Mouse (Mus musculus) hindbrain, embryonic 10.5 days (tissue): ENCODE measurements around the gene Cacna1e. TPM values are rescaled to one million over a fixed set of nuclear protein-coding genes. Genes with fewer than 3 reads are reported as not detected.

Experiments used
- DNase-seq: peaks from one replicate; pipeline ENCODE4 v3.0.0-alpha.2; 2017; ENCODE audit warnings: low spot score
- H3K27ac ChIP-seq: fragments of 300-500 bp; sonication (generic); 2 replicates; pipeline ENCODE4 v1.5.1; 2016; ENCODE audit warnings: mild to moderate bottlenecking, moderate library complexity
- H3K27me3 ChIP-seq: fragments of 300-500 bp; sonication (generic); 2 replicates; pipeline ENCODE4 v1.6.1; 2016; ENCODE audit warnings: mild to moderate bottlenecking; ENCODE audit not compliant: poor library complexity, insufficient read depth, severe bottlenecking
- H3K36me3 ChIP-seq: fragments of 300-500 bp; sonication (generic); 2 replicates; pipeline ENCODE4 v1.6.1; 2016; ENCODE audit warnings: mild to moderate bottlenecking, moderate library complexity
- H3K4me1 ChIP-seq: fragments of 300-500 bp; sonication (generic); replicated peaks from 2 replicates; pipeline ENCODE4 v1.6.1; 2016; ENCODE audit warnings: mild to moderate bottlenecking
- H3K4me3 ChIP-seq: fragments of 300-500 bp; sonication (generic); 2 replicates; pipeline ENCODE4 v1.5.1; 2016; ENCODE audit warnings: mild to moderate bottlenecking, moderate library complexity
- H3K9me3 ChIP-seq: fragments of 300-500 bp; sonication (generic); 2 replicates; pipeline ENCODE4 v1.6.1; 2016; ENCODE audit warnings: mild to moderate bottlenecking, moderate library complexity
- WGBS: fragments of 180-500 bp; shearing (Covaris S2); methylation state at CpG from one replicate; pipeline ENCODE4 v1.1.7; 2016; 5-methylcytosine and 5-hydroxymethylcytosine counted together
- polyA plus RNA-seq: library from polyadenylated mRNA; unstranded; fragments of >200 nt; fragmentation: Nextera tagmentation; extraction: Ambion mirVana; gene quantifications from 2 replicates; pipeline ENCODE4 v1.2.1, GENCODE M21; 2016

Cacna1e gene
- polyA plus RNA-seq, 1 experiment from 2014 or later: 1.8 TPM

DNA sequence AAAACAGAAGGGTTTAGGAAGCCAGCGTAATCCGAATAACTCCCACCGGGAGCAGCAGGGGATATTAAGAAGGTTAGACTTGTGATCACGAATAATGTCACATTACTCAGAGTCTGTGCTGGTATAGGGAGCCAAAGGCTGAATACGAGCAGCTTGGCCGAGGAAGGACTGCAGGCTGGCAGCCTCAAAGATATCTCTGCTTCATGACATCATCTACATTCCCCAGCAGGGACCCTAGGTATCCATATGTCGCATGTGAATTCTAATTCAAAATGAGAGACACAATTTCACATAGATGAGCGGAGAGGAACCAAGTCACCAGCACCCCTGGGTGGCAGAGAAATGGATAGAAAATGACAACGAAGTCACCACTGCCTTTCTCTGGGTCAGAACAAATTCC, 22.9 kb downstream of the Cacna1e start:
- no peak overlapping the region for H3K4me3 ChIP-seq
- H3K27ac ChIP-seq: no peak overlapping the region
- no peaks in the 10 kb centered on the region for H3K36me3 ChIP-seq
- H3K27me3 ChIP-seq: no peaks in the 10 kb centered on the region
- no peaks in the 10 kb centered on the region for H3K9me3 ChIP-seq
- no peak for DNase-seq
- WGBS: 85% methylated on average over 9 of the region's 9 CpGs
- H3K4me1 ChIP-seq: no peaks in the 10 kb centered on the region

- Histone ChIP-seq H3K27me3 (no peaks in the 10 kb centered on the region), H3K4me1 (peaks cover 14% of the 10 kb centered on the region), H3K9me3 (no peaks in the 10 kb centered on the region), H3K27ac (no peak overlapping the region), H3K4me3 (no peak overlapping the region), H3K36me3 (no peaks in the 10 kb centered on the region)
- no peak for DNase-seq
- WGBS: 89% methylated on average over 3 of the region's 3 CpGs
These were observed 29.7 kb downstream of the Cacna1e start for GRCm38 (mm10) chr1:154854564-154854963.

- 77% methylated on average over 6 of the region's 6 CpGs for WGBS
- Histone ChIP-seq H3K27ac (no peak overlapping the region), H3K9me3 (no peaks in the 10 kb centered on the region), H3K36me3 (no peaks in the 10 kb centered on the region), H3K4me1 (peaks cover 17% of the 10 kb centered on the region), H3K27me3 (no peaks in the 10 kb centered on the region), H3K4me3 (no peak overlapping the region)
- DNase-seq: no peak
These were observed 33.6 kb downstream of the Cacna1e start for GRCm38 (mm10) chr1:154850515-154851287.

GRCm38 (mm10) chr1:154848683-154849579, 35.4 kb downstream of the Cacna1e start:
- no peak overlapping the region for H3K4me3 ChIP-seq
- no peaks in the 10 kb centered on the region for H3K36me3 ChIP-seq
- H3K27me3 ChIP-seq: no peaks in the 10 kb centered on the region
- H3K9me3 ChIP-seq: no peaks in the 10 kb centered on the region
- no peak for DNase-seq
- H3K27ac ChIP-seq: no peak overlapping the region
- H3K4me1 ChIP-seq: peaks cover 17% of the 10 kb centered on the region
- WGBS: 89% methylated on average over 6 of the region's 6 CpGs

- H3K4me3 ChIP-seq: no peak overlapping the region
- no peaks in the 10 kb centered on the region for H3K9me3 ChIP-seq
- no peak for DNase-seq
- 78% methylated on average over 2 of the region's 2 CpGs for WGBS
- no peaks in the 10 kb centered on the region for H3K27me3 ChIP-seq
- H3K36me3 ChIP-seq: no peaks in the 10 kb centered on the region
- no peak overlapping the region for H3K27ac ChIP-seq
- peaks cover 21% of the 10 kb centered on the region for H3K4me1 ChIP-seq
These were observed 37.4 kb downstream of the Cacna1e start for GRCm38 (mm10) chr1:154846900-154847299.

GRCm38 (mm10) chr1:154843427-154843826, 40.9 kb downstream of the Cacna1e start:
- no peaks in the 10 kb centered on the region for H3K9me3 ChIP-seq
- no peak overlapping the region for H3K4me3 ChIP-seq
- DNase-seq: no peak
- H3K4me1 ChIP-seq: peaks cover 4% of the 10 kb centered on the region; the same call in 1 of the 2 replicates
- WGBS: 86% methylated on average over 2 of the region's 2 CpGs
- H3K27me3 ChIP-seq: no peaks in the 10 kb centered on the region
- no peaks in the 10 kb centered on the region for H3K36me3 ChIP-seq
- no peak overlapping the region for H3K27ac ChIP-seq

DNA sequence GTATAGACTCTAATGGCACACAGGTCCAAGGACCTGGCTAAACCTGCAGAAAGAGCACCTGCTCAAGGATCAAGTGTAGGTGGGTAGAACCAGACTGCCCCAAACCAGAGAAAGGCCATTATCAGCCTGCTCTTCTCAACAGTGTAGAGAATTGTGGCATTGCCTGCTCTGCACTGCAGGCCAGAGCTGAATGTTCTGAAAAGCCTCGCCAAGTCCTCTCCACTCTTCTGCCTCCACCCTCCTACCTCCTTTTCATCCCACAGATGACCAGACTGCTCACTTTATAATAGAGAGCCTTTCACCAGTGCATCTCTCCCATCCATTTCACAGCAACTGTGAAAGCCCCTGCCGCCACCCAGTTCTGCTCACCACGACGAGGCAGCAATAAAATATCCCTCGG, 42.0 kb downstream of the Cacna1e start:
- Histone ChIP-seq H3K27me3 (no peaks in the 10 kb centered on the region), H3K9me3 (no peaks in the 10 kb centered on the region), H3K36me3 (no peaks in the 10 kb centered on the region), H3K27ac (no peak overlapping the region), H3K4me3 (no peak overlapping the region), H3K4me1 (peaks cover 4% of the 10 kb centered on the region; the same call in 1 of the 2 replicates)
- WGBS: 78% methylated on average over 5 of the region's 5 CpGs
- no peak for DNase-seq

DNA sequence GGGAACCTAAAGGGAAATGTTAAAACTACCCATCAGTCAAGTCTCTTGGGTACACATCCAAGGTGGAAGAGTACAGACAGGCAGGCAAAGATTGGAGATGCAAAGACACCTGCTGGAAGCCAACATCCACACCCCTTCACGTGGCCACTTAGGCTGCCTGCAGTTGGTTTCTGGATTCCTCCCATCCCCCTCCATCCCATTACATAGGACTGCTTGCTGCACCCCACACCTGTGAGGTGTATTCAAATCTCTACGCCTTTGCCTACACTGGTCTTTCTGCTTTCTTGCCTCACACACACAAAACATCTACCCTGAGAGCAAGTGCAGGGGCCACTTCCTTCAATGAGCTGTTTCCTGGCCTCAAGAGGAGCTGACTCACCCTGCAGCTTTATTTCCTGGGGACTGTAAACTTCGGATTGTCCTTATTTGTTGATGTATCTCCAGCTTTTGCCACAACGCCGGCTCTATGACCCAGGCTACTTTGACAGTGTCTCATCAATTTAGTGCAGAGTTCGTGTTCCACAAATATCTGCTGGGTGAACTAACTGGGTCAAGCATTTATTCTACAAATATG, 43.2 kb downstream of the Cacna1e start:
- H3K9me3 ChIP-seq: no peaks in the 10 kb centered on the region
- no peak overlapping the region for H3K27ac ChIP-seq
- H3K4me3 ChIP-seq: no peak overlapping the region
- H3K27me3 ChIP-seq: no peaks in the 10 kb centered on the region
- DNase-seq: no peak
- WGBS: 79% methylated on average over 6 of the region's 6 CpGs
- H3K36me3 ChIP-seq: no peaks in the 10 kb centered on the region
- H3K4me1 ChIP-seq: peaks cover 4% of the 10 kb centered on the region; the same call in 1 of the 2 replicates

- WGBS: 87% methylated on average over 4 of the region's 4 CpGs
- peaks cover 4% of the 10 kb centered on the region; the same call in 1 of the 2 replicates for H3K4me1 ChIP-seq
- no peak overlapping the region for H3K4me3 ChIP-seq
- no peaks in the 10 kb centered on the region for H3K9me3 ChIP-seq
- H3K36me3 ChIP-seq: no peaks in the 10 kb centered on the region
- DNase-seq: no peak
- H3K27me3 ChIP-seq: no peaks in the 10 kb centered on the region
- H3K27ac ChIP-seq: no peak overlapping the region
These were observed 45.0 kb downstream of the Cacna1e start for GRCm38 (mm10) chr1:154839272-154839671.

- 90% methylated on average over 5 of the region's 5 CpGs for WGBS
- DNase-seq: no peak
- Histone ChIP-seq H3K9me3 (no peaks in the 10 kb centered on the region), H3K27me3 (no peaks in the 10 kb centered on the region), H3K4me3 (no peak overlapping the region), H3K27ac (no peak overlapping the region), H3K36me3 (no peaks in the 10 kb centered on the region), H3K4me1 (peaks cover 10% of the 10 kb centered on the region; the same call in 1 of the 2 replicates)
These were observed 47.8 kb downstream of the Cacna1e start for GRCm38 (mm10) chr1:154836473-154836872.

GRCm38 (mm10) chr1:154832168-154832539, 52.1 kb downstream of the Cacna1e start:
- H3K9me3 ChIP-seq: no peaks in the 10 kb centered on the region
- no peaks in the 10 kb centered on the region for H3K27me3 ChIP-seq
- no peaks in the 10 kb centered on the region for H3K36me3 ChIP-seq
- peaks cover 14% of the 10 kb centered on the region for H3K4me1 ChIP-seq
- 79% methylated on average over 9 of the region's 9 CpGs for WGBS
- H3K27ac ChIP-seq: no peak overlapping the region
- DNase-seq: no peak
- H3K4me3 ChIP-seq: no peak overlapping the region

DNA sequence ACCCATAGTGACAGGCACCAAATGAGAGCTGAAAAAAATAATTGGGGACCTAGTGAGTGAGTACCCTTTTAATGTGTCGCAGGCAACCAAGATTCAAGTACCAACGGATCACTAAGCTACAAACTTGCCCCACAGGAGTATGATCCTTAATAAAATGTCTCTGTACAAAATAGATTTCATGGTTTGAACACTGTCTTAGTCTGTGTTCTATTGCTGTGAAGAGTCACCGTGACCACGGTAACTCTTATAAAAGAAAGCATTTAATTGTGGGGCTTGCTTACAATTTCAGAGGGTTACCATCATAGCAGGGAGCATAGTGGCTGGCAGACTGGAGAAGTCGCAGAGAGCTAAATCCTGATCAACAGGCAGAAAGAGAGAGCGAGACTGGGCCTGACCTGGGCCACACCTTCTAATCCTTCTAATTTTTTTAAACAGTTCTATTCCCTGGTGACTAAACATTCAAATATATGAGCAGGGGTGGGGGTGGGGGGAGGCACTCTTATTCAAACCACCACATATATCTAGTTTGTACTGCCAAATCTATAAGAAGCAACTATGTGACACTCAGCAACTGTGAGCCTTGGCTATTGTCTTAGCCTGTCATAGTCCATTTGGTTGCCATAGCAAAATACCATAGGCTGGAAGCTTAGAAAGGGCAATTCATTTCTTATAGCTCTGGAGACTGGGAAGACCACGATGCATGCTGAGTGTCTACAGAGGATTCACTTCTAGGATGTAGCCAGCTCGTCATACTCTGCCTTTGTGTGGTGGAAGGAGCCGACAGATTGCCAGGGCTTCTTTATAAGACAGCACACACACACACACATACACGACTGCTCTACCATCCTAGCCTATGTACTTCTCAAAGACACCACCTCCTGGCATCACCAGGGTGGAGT, 52.8 kb downstream of the Cacna1e start:
- Histone ChIP-seq H3K27me3 (no peaks in the 10 kb centered on the region), H3K36me3 (no peaks in the 10 kb centered on the region), H3K4me1 (peaks cover 14% of the 10 kb centered on the region), H3K4me3 (no peak overlapping the region), H3K27ac (no peak overlapping the region), H3K9me3 (no peaks in the 10 kb centered on the region)
- 44% methylated on average over 10 of the region's 10 CpGs for WGBS
- DNase-seq: peak; percentile 7
